Mouse (Mus musculus) brain, embryonic 14.5 days (tissue): ENCODE results near the gene Nfia.

Experiments
- CTCF ChIP-seq: fragments of 200-500 bp; IDR thresholded peaks from 2 replicates; pipeline ENCODE4 v1.5.1; 2012; ENCODE audit warnings: inconsistent platforms, mild to moderate bottlenecking, moderate library complexity, borderline replicate concordance; ENCODE audit not compliant: insufficient read depth, insufficient read length; ENCODE audit errors: extremely low read depth
- POLR2A ChIP-seq: fragments of 200-500 bp; IDR thresholded peaks from 2 replicates; pipeline ENCODE4 v1.6.1; 2012; ENCODE audit warnings: mild to moderate bottlenecking, inconsistent platforms, borderline replicate concordance; ENCODE audit not compliant: poor library complexity, insufficient read depth, insufficient read length, severe bottlenecking; ENCODE audit errors: extremely low read depth

GRCm38 (mm10) chr4:97776388-97777080 is 4.0 kb downstream of the Nfia start:
- TF ChIP-seq POLR2A (no peak), CTCF (no peak)
